Mouse (Mus musculus) embryo, embryonic 11.5 days (tissue): ENCODE measurements around the gene Nt5dc3.
A peak's percentile ranks its signal among the peaks of the same experiment; 100 is the strongest.

ENCODE experiments used
- DNase-seq: peaks from one replicate; pipeline ENCODE4 v3.0.0-alpha.2; 2012; ENCODE audit warnings: low read depth, low spot score

Nt5dc3 gene

GRCm38 (mm10) chr10:86814292-86815131, 35.7 kb downstream of the Nt5dc3 start:
- no peak for DNase-seq

GRCm38 (mm10) chr10:86815133-86815532, 36.3 kb downstream of the Nt5dc3 start:
- no peak for DNase-seq

- DNase-seq = peak; percentile 34
These were observed 40.9 kb downstream of the Nt5dc3 start for GRCm38 (mm10) chr10:86819649-86820165.

DNA sequence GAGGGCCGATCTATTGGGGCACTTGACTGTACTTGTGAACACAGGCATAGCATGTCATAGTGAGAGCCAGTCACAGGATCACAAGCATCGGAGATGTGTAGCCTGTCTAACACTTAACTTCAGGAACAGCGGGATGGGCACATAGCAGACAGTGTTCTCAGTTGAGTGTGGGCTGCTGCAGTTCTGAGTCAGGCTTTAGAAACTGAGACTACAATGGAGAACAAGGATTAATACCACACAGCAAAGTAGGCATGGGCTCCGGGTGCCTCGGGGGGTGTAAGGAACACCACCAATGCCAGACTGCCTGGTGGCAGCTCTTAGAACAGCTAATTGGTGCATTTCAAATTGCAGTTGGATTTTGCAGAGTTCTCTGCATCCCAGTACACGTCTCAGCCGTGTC, 42.2 kb downstream of the Nt5dc3 start:
- DNase-seq = no peak

GRCm38 (mm10) chr10:86824093-86824492, 45.3 kb downstream of the Nt5dc3 start:
- DNase-seq = no peak

DNA sequence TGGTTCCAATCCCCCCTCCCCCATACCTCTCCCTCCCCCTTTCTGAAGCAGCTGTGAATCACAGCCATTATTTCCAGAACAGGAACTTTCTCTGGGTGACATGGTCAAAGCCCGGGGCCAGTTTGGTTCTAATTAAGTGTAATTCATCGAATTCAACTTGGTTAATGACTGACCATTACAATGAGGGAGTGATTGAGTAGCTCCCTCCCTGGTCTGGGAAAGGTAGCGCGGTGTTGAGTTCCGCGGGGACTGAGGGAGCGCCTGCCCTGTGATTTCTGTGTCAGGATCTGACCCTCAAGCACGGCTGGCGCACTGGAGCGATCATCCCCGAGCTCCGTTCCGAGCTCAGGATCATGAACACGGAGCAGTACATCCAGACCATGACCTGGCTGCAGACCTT, 46.1 kb downstream of the Nt5dc3 start:
- no peak for DNase-seq

DNA sequence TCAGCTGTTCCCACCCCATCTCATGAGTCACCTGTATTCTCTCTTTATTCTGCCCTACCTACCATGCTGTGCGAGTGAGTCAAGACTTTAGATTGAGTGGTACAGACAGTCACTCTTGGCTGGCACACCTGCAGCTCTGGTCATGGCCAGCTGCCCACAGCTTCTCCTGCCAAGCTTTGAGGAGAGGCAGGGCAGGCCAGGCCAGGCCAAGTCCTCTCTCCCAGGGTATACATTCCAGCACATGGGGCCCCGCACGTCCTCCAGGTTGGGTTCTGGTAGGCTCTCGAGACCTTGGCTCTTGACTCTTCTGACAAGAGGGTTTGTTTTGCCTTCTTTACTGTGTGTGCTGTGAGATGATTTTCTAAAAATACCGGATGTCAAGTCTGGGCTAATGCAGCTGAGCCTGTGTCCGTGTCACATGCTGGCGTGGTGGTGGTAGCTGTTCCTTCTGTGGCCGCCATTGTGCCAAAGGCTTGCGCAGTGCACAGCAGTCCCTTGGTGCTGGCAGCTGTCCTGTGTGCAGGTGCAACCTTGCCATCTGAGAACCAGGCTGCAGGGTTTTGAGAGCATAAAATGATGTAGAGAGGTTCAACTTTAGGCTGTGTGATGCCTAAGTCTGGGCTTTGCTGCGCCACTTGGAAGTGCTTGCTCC, 47.2 kb downstream of the Nt5dc3 start:
- DNase-seq = no peak

- no peak for DNase-seq
These were observed 48.1 kb downstream of the Nt5dc3 start for GRCm38 (mm10) chr10:86826929-86827328.

GRCm38 (mm10) chr10:86828221-86829135, 49.7 kb downstream of the Nt5dc3 start:
- DNase-seq = no peak

DNA sequence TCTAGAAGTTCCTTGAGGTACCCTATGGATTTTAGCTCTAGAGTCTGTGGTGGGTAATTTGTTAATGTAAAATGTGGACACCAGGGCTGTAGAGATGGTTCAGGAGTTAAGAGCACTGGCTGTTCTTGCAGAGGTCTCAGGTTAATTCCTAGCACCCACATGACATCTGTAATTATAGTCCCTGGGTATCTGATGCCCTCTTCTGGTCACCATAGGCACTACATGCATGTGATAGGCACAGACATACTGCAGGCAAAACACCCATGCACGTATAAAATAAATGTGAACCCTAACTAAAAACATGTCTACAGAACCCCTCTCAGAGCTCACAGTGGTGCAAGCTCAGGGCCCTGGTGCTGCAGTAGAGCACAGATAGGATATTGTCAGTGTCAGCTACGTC, 50.7 kb downstream of the Nt5dc3 start:
- DNase-seq = no peak

DNA sequence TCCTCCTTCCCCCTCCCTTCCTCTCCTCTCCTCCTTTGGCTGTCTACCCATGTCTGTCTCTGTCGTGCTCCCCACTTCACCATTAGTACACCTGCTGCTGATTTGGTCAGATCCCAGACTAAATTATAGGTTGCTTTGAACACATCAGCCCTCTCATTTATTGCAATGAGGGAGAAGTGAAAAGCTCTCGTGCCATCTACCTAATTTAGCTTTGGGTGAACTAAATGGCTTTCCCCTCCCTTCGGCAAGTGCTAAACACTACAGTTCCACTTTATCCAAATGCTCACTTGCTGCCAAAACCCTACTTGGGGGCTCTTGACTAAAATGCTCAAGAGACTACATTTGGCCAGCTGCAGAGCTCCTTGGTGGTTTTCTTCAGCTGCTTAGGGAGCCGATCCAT, 58.0 kb downstream of the Nt5dc3 start:
- DNase-seq = no peak

- DNase-seq = no peak
These were observed 60.0 kb downstream of the Nt5dc3 start for GRCm38 (mm10) chr10:86838827-86839226.

DNA sequence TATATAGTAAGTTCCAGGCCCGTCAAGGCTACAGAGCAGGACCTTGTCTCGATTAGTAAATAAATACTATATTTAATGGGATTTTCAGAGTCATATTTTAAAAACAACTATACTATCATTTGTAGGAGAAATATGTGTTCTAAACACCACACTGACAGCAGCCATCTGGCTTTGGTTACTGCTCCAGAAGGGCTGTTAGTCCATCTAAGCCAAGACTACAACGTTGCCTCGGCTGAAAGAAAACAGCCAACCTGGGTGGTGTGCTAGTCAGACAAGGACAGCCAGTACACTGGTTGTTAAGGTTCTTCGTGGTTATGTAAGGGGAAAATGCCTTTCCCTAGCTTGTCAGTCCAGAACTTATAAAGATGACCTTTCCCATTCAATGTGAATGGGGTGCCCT, 63.9 kb downstream of the Nt5dc3 start:
- DNase-seq = no peak

- no peak for DNase-seq
These were observed 68.2 kb downstream of the Nt5dc3 start for GRCm38 (mm10) chr10:86846926-86847467.

DNA sequence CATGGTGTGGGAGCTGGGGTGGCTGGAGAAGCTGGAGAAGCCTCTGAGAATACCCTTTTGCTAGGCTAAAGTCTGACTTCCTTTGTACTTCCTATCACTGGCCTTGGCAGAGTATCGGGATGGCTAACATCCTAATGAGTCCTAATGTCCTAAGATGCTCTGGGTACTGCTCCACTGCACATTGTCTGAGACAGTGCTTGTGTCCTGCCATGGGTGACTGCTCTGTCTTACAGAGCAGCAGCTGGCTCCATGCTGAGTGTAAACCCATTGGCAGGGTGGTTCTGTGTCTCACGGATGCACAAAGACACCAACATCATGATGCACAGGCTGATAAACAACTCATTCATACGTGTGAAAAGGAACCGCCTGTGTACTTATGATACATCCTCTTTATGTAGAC, 70.3 kb downstream of the Nt5dc3 start:
- DNase-seq = no peak

- no peak for DNase-seq
These were observed 70.7 kb downstream of the Nt5dc3 start for GRCm38 (mm10) chr10:86849508-86849907.

DNA sequence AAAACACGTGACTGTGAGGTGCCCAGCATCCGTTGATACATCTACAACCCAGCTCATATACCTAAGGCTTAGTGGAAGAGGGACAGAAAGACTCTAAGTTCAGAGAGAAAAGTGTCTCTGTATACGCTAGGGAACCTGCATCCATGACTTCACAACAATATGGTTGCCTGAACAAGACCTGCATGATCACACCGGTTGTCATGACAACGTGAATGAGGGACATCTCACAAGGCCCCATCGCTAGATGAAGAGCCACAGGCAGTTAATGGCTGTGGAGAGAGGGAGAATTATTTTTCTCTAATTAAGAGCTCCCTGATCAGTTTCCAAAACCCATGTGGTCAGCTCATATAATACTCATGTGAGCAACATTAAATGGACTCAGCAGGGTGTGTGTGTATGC, 73.4 kb downstream of the Nt5dc3 start:
- no peak for DNase-seq

- no peak for DNase-seq
These were observed 74.6 kb downstream of the Nt5dc3 start for GRCm38 (mm10) chr10:86853433-86853832.

GRCm38 (mm10) chr10:86860396-86860795, 81.6 kb downstream of the Nt5dc3 start:
- DNase-seq = no peak

DNA sequence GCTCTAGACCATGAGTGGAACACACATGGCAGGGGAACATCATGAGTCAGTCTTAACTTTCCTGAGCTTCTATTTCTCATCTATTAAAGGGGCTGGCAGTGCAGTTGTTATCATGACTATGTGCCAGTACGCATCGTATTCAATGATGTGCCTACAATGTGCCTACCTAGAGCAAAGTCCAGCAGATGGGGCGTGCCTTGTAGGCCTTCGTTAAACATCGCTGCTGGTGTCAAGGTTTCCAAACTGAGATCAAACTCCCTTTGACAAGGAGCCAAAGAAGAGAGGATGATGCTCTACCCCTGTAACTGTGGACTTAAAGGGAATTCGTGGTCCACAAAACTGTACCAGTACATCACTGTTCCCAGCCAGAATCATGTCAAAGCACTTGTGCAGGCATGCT, 83.7 kb downstream of the Nt5dc3 start:
- no peak for DNase-seq

- DNase-seq = no peak
These were observed 84.6 kb downstream of the Nt5dc3 start for GRCm38 (mm10) chr10:86863429-86863828.

- no peak for DNase-seq
These were observed 93.3 kb downstream of the Nt5dc3 start for GRCm38 (mm10) chr10:86872121-86872520.
